Mouse (Mus musculus) kidney, adult 2 months (tissue): ENCODE data around the gene Gm9767. TPM values are rescaled to one million over a fixed set of nuclear protein-coding genes. Genes with fewer than 3 reads are reported as not detected.

Experiments
- DNase-seq: peaks from one replicate; pipeline ENCODE4 v3.0.0; 2021
- H3K27ac ChIP-seq: fragments of 200-500 bp; 2 replicates; pipeline ENCODE4 v1.5.1; 2012; ENCODE audit warnings: low read depth, low read length, control low read depth, inconsistent platforms; ENCODE audit not compliant: insufficient read depth
- H3K27me3 ChIP-seq: fragments of 200-500 bp; replicated peaks from 2 replicates; pipeline ENCODE4 v1.6.1; 2012; ENCODE audit warnings: mild to moderate bottlenecking, moderate library complexity, low read length, inconsistent platforms; ENCODE audit not compliant: control insufficient read depth, insufficient read depth
- H3K36me3 ChIP-seq: fragments of 200-500 bp; 2 replicates; pipeline ENCODE4 v1.6.1; 2012; ENCODE audit warnings: mild to moderate bottlenecking, moderate library complexity, low read length, inconsistent platforms; ENCODE audit not compliant: control insufficient read depth, insufficient read depth
- H3K4me1 ChIP-seq: fragments of 200-500 bp; 2 replicates; pipeline ENCODE4 v1.6.1; 2011; ENCODE audit warnings: low read length; ENCODE audit not compliant: control insufficient read depth, insufficient read depth
- H3K4me3 ChIP-seq: fragments of 200-500 bp; 2 replicates; pipeline ENCODE4 v1.5.1; 2011; ENCODE audit warnings: mild to moderate bottlenecking, low read depth, low read length, control low read depth; ENCODE audit not compliant: insufficient read depth
- CTCF ChIP-seq: fragments of 200-500 bp; conservative IDR thresholded peaks from 2 replicates; pipeline ENCODE4 v1.5.1; 2011; ENCODE audit warnings: low read depth, mild to moderate bottlenecking, control low read depth, low read length, moderate library complexity, mixed read lengths; ENCODE audit not compliant: insufficient read depth, insufficient read length
- POLR2A ChIP-seq: fragments of 200-500 bp; IDR thresholded peaks from one replicate; pipeline ENCODE4 v1.6.1; 2011; ENCODE audit warnings: low read depth, low read length, control low read depth
- WGBS: fragments of 180-500 bp; shearing (Covaris S2); methylation state at CpG from one replicate; pipeline ENCODE4 v1.1.7; 2018; 5-methylcytosine and 5-hydroxymethylcytosine counted together
- polyA plus RNA-seq: library from polyadenylated mRNA; depleted of rRNA; stranded (reverse); fragments of >200 nt; gene quantifications from 2 replicates; pipeline ENCODE4 v1.2.3, GENCODE M21; 2012; rRNA removed

Gm9767 gene
- polyA plus RNA-seq = not detected in 2 replicates

DNA sequence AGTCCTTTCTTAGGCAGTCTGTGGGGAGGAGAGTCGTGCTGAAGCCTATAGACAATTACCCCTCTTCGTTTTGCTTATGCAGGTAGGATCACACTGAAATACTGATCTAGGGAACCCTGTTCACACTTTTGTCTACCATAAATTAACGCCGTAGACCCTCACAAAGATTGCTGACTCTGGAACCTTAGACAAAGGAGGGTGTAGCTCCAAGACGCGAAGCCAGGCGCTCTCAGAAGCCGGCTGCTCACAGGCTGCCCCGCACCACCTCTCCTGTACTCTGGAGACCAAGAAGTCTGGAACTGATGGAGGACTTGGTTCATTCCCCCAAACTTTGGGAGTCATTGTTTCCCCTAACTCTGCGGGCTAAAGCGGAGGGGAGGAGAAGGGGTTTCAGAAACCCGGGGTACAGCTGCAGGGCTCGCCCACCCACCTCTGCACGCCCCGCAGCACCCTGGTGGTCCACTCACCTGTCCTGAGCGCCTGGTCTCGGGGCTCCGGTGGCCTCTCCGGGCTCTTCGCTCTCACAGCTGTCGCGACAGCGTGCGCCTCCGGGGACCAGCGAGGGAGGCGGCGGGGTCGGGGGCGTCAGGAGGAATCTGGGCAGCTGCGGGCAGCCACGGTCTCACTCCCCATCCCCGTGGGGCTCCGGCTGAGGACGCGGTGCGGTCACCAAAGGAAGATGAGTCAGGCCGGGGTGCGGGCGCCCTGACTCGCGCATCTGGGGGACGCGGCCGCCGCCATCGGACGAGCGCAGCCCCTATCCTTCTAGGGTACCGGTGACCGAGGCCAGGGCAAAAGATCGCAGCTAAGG is at the start of gene Gm9767:
Gm9767 (plus strand) TSS at position 585 of the 811 bp plus-strand sequence.
- Histone ChIP-seq H3K4me1 (no peaks in the 10 kb centered on the region), H3K27me3 (peaks cover 2% of the 10 kb centered on the region; the same call in 1 of the 2 replicates), H3K36me3 (no peaks in the 10 kb centered on the region), H3K27ac (no peak within 1 kb of the TSS), H3K4me3 (peak within 1 kb of the TSS; percentile 9; the same call in 1 of the 2 replicates)
- TF ChIP-seq CTCF (no peak), POLR2A (no peak)
- no peak for DNase-seq
- WGBS = 4% methylated on average over 52 of the region's 52 CpGs

DNA sequence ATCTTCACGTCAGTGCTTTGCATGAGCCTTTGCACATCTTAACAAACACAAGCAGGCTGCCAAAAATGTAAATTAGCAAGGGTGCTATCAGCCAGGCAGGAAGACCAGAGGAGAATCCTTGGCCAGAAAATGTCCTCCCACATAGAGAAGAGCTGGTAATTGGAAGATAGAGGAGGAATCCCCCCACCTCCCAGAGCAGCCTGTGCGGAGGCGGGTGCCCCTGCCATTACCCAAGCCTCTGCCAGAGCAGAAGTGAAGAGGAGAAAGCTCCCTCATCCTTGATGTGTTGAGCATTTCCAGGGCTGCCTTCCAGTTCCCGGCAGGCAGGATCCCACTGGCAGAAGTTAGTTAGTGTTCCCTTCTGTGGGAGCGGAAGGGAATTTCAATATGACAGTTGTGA is 43.1 kb upstream of the Gm9767 start:
- no peak for DNase-seq
- WGBS = 63% methylated on average over 5 of the region's 5 CpGs
- Histone ChIP-seq H3K4me3 (no peak overlapping the region), H3K36me3 (no peaks in the 10 kb centered on the region), H3K4me1 (no peaks in the 10 kb centered on the region), H3K27ac (no peak overlapping the region), H3K27me3 (no peaks in the 10 kb centered on the region)
- no peak for TF ChIP-seq CTCF
- TF ChIP-seq POLR2A = no peak

DNA sequence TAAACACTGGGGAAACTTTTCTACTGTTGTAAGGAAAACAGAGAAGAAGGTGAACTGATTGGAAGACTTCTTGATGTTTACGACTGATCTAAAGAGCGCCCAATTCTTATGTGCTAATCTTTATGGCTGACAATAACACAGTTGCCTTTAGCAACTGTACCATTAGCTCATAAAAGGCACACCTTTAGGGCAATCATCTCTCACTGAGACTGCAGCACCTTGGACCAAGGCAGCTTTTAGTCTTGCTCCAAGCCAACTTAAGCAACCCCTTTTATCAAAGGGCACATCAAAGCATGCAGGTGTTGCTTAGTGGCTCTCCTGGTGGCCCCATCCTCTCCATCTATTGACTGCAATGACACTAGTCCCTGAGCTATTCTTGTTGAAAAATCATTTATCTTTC is 26.9 kb upstream of the Gm9767 start:
- Histone ChIP-seq H3K4me1 (no peaks in the 10 kb centered on the region), H3K27me3 (no peaks in the 10 kb centered on the region), H3K27ac (no peak overlapping the region), H3K36me3 (no peaks in the 10 kb centered on the region), H3K4me3 (no peak overlapping the region)
- TF ChIP-seq CTCF (no peak), POLR2A (no peak)
- 81% methylated on average over 2 of the region's 2 CpGs for WGBS
- DNase-seq = no peak

DNA sequence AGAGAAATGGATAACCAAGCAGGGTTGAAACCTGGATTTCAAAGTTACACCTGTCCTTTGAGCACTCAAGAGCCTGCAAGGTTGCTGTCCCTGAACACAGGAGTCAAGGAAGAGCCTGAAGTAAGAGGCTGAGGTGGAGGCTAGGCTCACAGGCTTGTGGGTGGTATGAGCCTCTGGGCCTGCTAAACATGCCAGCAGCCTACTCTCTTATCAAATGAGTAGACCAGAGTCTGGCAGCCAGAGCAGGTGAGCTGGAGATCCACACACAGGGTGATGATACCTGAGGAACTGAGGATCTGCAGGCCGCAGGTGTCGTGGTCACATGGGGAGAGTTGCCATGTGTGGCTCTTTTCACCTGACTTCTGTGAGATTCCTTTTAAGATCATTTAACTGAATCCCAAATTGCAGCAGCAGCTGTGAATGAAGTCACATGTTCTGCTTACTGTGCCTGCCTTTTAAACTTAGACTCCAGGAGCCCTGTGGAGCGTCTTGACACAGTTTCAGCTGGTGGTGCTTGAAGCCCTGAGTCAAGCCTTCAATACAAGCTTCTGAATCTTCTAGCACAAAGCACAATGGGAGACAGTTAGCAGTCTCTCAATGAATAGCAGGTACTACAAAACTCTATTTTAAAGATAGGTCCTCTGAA is 18.3 kb upstream of the Gm9767 start:
- Histone ChIP-seq H3K27me3 (no peaks in the 10 kb centered on the region), H3K4me3 (no peak overlapping the region), H3K36me3 (no peaks in the 10 kb centered on the region), H3K27ac (no peak overlapping the region), H3K4me1 (no peaks in the 10 kb centered on the region)
- 87% methylated on average over 3 of the region's 3 CpGs for WGBS
- TF ChIP-seq CTCF (no peak), POLR2A (no peak)
- DNase-seq = no peak

DNA sequence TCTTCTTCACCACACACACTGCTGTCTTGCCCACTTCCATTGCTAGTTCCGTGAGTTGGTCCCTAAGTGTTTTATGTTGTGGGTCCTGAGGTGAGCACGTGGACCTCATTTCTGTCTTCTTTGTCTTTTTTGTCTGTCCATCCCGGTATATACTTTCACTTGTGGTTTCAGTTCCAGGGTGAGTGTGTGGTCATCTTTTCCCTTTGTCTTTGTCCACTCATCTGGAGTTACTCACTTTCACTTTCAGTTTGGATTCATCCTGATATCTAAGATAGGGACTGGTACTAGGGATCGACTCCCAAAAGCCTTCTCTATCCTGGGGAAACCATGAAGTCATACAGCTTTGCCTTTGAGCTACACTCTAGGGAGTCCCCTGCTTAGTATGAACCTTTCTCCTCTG is 15.0 kb upstream of the Gm9767 start:
- Histone ChIP-seq H3K27ac (no peak overlapping the region), H3K4me1 (no peaks in the 10 kb centered on the region), H3K27me3 (no peaks in the 10 kb centered on the region), H3K4me3 (no peak overlapping the region), H3K36me3 (no peaks in the 10 kb centered on the region)
- TF ChIP-seq POLR2A (no peak), CTCF (no peak)
- DNase-seq = no peak
- WGBS = 89% methylated on average over 4 of the region's 4 CpGs

DNA sequence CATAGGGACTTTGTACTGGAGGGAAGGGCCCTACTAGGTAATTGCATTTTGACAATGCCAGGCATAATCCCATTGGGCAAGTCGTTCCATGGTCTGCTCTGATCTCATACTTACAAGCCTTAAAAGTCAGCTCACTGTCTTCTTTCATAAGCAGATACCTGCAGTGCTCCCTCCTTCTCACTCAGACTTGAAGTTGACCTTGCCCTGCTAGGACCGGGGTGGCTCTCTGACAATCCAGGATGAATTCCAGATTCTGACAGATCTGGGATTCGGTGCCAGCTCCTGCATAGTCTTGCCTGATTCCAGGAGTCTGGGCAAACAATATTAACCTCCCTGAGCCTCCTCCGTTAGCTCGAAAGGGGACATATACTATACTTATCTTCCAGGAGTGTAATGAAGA is 6.1 kb upstream of the Gm9767 start:
- 86% methylated on average over 5 of the region's 5 CpGs for WGBS
- TF ChIP-seq CTCF = no peak
- TF ChIP-seq POLR2A = no peak
- Histone ChIP-seq H3K27ac (no peak overlapping the region), H3K36me3 (no peaks in the 10 kb centered on the region), H3K4me1 (no peaks in the 10 kb centered on the region), H3K27me3 (no peaks in the 10 kb centered on the region), H3K4me3 (no peak overlapping the region)
- no peak for DNase-seq

DNA sequence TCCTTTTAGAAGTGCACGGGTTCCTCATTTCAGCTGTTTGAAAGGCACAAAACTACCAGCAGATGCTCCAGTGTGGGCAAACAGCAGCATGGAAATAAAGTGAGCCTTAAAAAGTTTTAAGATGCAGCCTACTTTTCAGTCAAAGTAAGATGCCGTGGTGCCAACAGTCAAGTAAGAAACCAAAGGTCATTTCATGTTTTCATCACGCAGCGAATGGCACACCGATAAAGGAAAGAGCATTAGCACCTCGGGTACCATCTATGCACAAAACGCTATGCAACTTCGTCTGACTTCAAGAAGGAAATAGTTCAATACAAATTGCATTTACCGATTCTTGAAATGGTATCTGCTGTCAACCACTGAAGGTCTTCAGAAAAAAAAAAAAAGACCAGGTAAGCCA is 1.1 kb upstream of the Gm9767 start:
- Histone ChIP-seq H3K27ac (no peak overlapping the region), H3K27me3 (peaks cover 2% of the 10 kb centered on the region; the same call in 1 of the 2 replicates), H3K36me3 (no peaks in the 10 kb centered on the region), H3K4me1 (no peaks in the 10 kb centered on the region), H3K4me3 (no peak overlapping the region)
- WGBS = 87% methylated on average over 9 of the region's 9 CpGs
- no peak for DNase-seq
- TF ChIP-seq CTCF (no peak), POLR2A (no peak)
